ENCODE assay signal across 21 mouse cellular contexts in genomic region chr2:169767281-169767680, GRCm38 (mm10).
"Had no signal": no experiment of that assay in that cellular context is flagged by ENCODE, and none has a peak within 500 bp of the region (broad histone marks: within the 10 kb centered on the region; RNA-seq: fewer than 3 reads in every experiment).

No protein-coding gene starts in this region.

- H3K4me3 ChIP-seq: heart, embryonic 10.5 days; heart, embryonic 12.5 days; hindbrain, embryonic 10.5 days; hindbrain, embryonic 12.5 days; layer of hippocampus, adult 2 months; left cerebral cortex, adult 2 months; limb, embryonic 10.5 days; limb, embryonic 12.5 days had no signal

- H3K36me3 ChIP-seq: heart, embryonic 10.5 days; heart, embryonic 12.5 days; hindbrain, embryonic 10.5 days; hindbrain, embryonic 12.5 days; limb, embryonic 10.5 days; limb, embryonic 12.5 days had no signal

- H3K9ac ChIP-seq: forebrain, postnatal 0 days; heart, embryonic 12.5 days; hindbrain, embryonic 12.5 days; hindbrain, embryonic 14.5 days; limb, embryonic 12.5 days had no signal

- H3K27ac ChIP-seq: heart, embryonic 10.5 days; hindbrain, embryonic 10.5 days; hindbrain, embryonic 12.5 days; hindbrain, embryonic 14.5 days; hindbrain, postnatal 0 days; layer of hippocampus, adult 2 months; left cerebral cortex, adult 2 months; limb, embryonic 10.5 days; limb, embryonic 12.5 days had no signal

- H3K9me3 ChIP-seq: heart, embryonic 10.5 days; heart, embryonic 12.5 days; hindbrain, embryonic 10.5 days; hindbrain, embryonic 12.5 days; limb, embryonic 10.5 days; limb, embryonic 12.5 days had no signal

- H3K4me2 ChIP-seq: heart, embryonic 12.5 days; hindbrain, embryonic 12.5 days; hindbrain, embryonic 14.5 days; limb, embryonic 12.5 days had no signal

- H3K4me1 ChIP-seq: hindbrain, embryonic 10.5 days; hindbrain, embryonic 12.5 days; limb, embryonic 10.5 days; limb, embryonic 12.5 days had no signal

- ATAC-seq: forebrain, postnatal 0 days; hindbrain, postnatal 0 days had no signal

- DNase-seq: forebrain, postnatal 0 days; gastrocnemius, postnatal 14 days; gastrocnemius, postnatal 36 days; heart, adult 18-20 months; heart, postnatal 10 days; heart, postnatal 4 days; kidney, adult 18-20 months; kidney, adult 8-10 months; kidney, postnatal 10 days; kidney, postnatal 25 days; kidney, postnatal 4 days had no signal

- H3K27me3 ChIP-seq: hindbrain, embryonic 12.5 days; limb, embryonic 12.5 days had no signal
